Comparison of ENCODE assay signal across 8 mouse cellular contexts in the genomic region with DNA sequence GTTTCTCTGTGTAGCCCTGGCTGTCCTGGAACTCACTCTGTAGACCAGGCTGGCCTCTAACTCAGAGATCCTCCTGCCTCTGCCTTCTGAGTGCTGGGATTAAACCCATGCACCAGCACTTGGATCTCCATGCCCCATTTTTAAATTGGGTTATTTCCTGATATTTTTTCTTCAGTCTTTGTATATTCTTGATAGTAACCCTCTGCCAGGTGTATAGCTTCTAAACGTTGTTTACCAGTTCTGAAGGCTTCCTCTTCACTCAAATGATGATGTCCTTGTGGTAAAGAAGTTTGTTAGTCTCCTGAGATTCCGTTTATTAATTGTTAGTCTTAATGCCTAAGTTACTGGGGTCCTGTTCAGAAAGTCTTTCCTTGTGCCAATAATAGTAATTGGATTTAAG. TPM values are rescaled to one million over a fixed set of nuclear protein-coding genes. Genes with fewer than 3 reads are reported as not detected.
DNase-seq lines count a peak whose midpoint lies in the region; ATAC-seq and TF ChIP-seq lines count a peak whose summit lies in the region.

A gene (plus strand): TSS at position 301 of the 400 bp plus-strand sequence.

- no peaks in the 10 kb centered on the region for H3K27me3 ChIP-seq in midbrain, embryonic 14.5 days (ENCODE audit: control insufficient read depth, insufficient read depth, low read length)

- H3K4me2 ChIP-seq in midbrain, embryonic 14.5 days (ENCODE audit: low read length) = peak within 1 kb of the TSS; percentile 70

- no peak for DNase-seq in layer of hippocampus, adult 2 months (ENCODE audit: low spot score in 2 of 2)
- DNase-seq in layer of hippocampus, adult 9-10 months (ENCODE audit: low spot score) = no peak
- DNase-seq in brain, embryonic 14.5 days (ENCODE audit: low read depth) = no peak
- DNase-seq in layer of hippocampus, postnatal 14 days (ENCODE audit: low spot score in 2 of 2) = no peak
- DNase-seq in midbrain, embryonic 14.5 days = no peak
- no peak for DNase-seq in right cerebral cortex, adult 2 months (ENCODE audit: low spot score in 2 of 2)
- DNase-seq in ovary, postnatal 10 days (ENCODE audit: low spot score) = no peak

- H3K27ac ChIP-seq in layer of hippocampus, adult 2 months = no peak within 1 kb of the TSS
- no peak within 1 kb of the TSS for H3K27ac ChIP-seq in midbrain, embryonic 14.5 days (replicated peaks; ENCODE audit: low read depth, low read length)

- WGBS in midbrain, embryonic 14.5 days = 91% methylated on average over 2 of the region's 2 CpGs

- H3K4me1 ChIP-seq in midbrain, embryonic 14.5 days (ENCODE audit: control insufficient read depth, insufficient read depth, low read length) = peaks cover 12% of the 10 kb centered on the region

- ATAC-seq in granulocyte monocyte progenitor cell, adult 5-6 weeks (replicated peaks; ENCODE audit: poor library complexity, severe bottlenecking) = no peak
- no peak for ATAC-seq in midbrain, embryonic 14.5 days (ENCODE audit: low FRiP score, low TSS enrichment)

- TF ChIP-seq POLR2A in brain, embryonic 14.5 days (IDR thresholded peaks at IDR 0.05; ENCODE audit: borderline replicate concordance, extremely low read depth, insufficient read depth, insufficient read length, poor library complexity, severe bottlenecking) = no peak

- H3K36me3 ChIP-seq in midbrain, embryonic 14.5 days (ENCODE audit: control insufficient read depth, insufficient read depth, low read length) = no peaks in the 10 kb centered on the region

- no peak for TF ChIP-seq CTCF in layer of hippocampus, adult 2 months (conservative IDR thresholded peaks at IDR 0.05)
- TF ChIP-seq CTCF in brain, embryonic 14.5 days (IDR thresholded peaks at IDR 0.05; ENCODE audit: borderline replicate concordance, extremely low read depth, insufficient read depth, insufficient read length) = no peak

- no peaks in the 10 kb centered on the region for H3K9me3 ChIP-seq in midbrain, embryonic 14.5 days (ENCODE audit: control insufficient read depth, low read length)

- H3K4me3 ChIP-seq in layer of hippocampus, adult 2 months = peak within 1 kb of the TSS; percentile 96; the same call in 1 of the 2 replicates
- peak within 1 kb of the TSS; percentile 95 for H3K4me3 ChIP-seq in midbrain, embryonic 14.5 days (replicated peaks; ENCODE audit: low read depth, low read length)

- peak within 1 kb of the TSS; percentile 61 for H3K9ac ChIP-seq in midbrain, embryonic 14.5 days (replicated peaks; ENCODE audit: low read length)

RNA-seq across cellular contexts. Expression of the gene that starts here (rescaled TPM):
- 100 to 1,000 TPM in 1 of 2 experiments, 10 to 100 TPM in 1; 99.8 to 102 TPM for total RNA-seq in layer of hippocampus, adult 2 months (2021)
- polyA plus RNA-seq in brain, embryonic 14.5 days (2012; rRNA removed) = 51.5 and 51.7 TPM in 2 replicates
- 24.9 and 27.4 TPM in 2 replicates for total RNA-seq in granulocyte monocyte progenitor cell, adult 5-6 weeks (2014; fragmentation: Nextera tagmentation)
- total RNA-seq in granulocyte monocyte progenitor cell, adult 5-6 weeks (2017) = 36.2 and 36.3 TPM in 2 replicates
- total RNA-seq in layer of hippocampus, postnatal 14 days (2021) = 10 to 100 TPM; 81.7 to 88.5 TPM
- 41.2 and 48.3 TPM in 2 replicates for polyA plus RNA-seq in midbrain, embryonic 14.5 days (2014; fragmentation: Nextera tagmentation; extraction: Ambion mirVana)
